Mouse (Mus musculus) induced T-regulatory cell, adult 2 months (primary cell): ENCODE data around the gene Slc18a3.

Source experiments
- DNase-seq: peaks from one replicate; pipeline ENCODE4 v3.0.0-alpha.2; 2012; ENCODE audit warnings: low read depth

The Slc18a3 gene

DNA sequence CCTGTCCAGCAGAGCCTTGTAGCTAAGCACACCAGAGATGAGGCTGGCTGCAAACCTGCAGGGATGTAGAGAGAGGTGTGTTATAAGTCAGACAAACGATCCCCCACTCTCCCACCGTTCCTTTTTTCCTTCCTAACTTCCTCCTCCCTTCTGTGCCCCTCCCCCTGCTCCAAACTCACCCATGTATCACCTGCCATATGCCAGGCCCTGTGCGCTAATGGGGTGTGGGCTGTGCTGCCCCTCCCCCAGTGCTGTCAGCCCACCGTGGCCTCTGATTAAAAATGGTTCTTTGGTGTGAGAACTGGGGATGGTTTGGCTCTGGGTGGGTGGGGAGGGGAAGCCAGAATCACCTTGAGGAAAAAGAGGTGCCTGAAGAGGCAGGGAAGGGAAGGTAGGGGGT, 12.1 kb downstream of the Slc18a3 start:
- no peak for DNase-seq

DNA sequence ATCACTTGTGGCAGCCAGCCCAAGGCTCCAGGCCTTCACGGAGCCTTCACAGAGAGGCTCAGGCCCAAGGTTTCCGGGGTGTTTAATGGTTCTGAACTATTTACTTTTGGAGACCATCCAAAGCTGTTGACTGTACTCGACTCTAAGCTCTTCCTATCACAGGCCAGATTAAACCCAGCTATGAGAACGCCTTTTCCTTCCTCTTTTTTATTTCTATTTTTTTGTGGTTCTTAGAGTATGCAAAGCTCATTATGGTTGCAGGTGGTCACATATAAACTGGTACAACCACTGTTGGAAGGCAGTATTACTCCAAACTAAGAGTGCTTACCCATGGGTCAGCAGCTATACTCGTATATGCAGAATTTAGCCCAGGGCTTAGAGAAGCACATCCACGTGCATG, 17.7 kb downstream of the Slc18a3 start:
- DNase-seq = no peak

DNA sequence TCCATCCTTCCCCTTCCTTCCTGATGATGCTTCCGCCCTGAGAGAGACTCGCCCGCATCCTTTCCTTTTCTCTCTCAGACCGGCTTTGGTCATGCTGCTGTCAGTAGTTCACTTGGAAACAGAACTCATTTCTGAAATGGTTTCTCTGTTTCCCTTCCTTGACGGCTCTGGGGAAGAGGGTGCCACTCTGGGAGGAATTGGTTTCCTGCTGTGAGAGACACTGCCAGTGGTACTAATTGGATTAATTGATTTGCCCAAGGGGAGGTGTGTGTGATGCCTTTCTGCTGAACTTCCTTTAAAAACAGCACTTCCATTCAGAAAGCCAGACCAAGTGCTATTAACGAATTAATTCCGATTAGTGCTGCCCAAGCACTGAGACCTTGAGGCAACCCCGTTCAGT, 21.2 kb downstream of the Slc18a3 start:
- no peak for DNase-seq

DNA sequence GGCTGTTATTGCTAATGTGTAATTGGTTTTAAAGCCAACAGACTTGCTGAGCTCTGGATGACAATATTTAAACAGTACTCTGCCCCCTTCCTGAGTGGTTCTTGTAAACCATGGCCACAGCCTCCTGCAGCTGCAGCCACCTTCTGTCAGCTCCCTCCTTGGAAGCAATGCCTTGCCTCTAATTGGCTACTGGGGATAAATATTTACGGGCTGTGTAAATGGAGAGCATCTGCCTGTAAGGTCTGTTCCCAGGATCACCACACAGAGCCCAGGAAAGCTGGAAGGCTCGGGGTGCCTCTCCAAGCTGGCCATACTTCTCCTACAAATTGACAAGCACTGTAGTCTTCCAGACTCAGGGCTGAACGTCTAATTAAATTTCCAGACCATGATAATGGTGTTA, 24.9 kb downstream of the Slc18a3 start:
- DNase-seq = no peak

DNA sequence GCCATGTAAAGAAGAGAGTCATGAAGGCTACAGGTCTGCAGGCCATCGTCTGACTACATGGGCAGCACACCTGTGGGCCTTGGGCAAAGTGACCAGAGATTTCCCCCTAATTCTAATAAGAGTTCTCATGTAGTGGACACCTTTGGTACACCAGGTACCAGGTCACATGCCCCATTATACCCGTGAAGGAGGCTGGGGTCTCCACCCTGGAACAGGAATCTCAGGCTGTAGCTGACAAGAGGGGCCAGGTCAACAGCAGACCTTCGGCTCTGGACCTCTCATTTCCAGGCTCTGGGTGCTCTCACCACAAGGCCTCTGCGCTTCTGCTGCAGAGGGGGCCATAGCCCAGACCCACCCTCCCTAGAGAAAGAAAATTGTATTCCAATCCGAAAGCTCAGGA, 25.3 kb downstream of the Slc18a3 start:
- no peak for DNase-seq

DNA sequence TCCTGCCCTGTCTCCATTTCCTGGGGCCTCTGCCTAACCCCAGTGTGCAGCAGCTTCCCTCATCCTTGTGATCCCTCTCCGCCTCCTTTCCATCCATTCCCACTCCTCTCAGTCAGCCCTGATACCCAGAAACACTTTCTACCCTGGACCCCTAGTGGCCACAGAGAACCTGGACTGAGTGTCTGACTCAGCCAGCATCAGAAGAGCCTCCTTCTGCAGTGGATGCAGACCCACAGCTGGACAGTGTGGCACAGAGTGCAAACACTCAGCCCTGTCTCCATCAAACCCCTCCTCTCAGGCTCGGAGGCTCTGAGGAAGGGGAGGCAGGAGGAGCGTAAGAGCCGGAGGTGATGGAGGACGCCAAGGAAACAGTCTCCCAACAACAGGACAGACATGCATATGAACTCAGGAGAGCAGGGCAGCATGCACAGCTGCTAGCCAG, 27.3 kb downstream of the Slc18a3 start:
- no peak for DNase-seq

DNA sequence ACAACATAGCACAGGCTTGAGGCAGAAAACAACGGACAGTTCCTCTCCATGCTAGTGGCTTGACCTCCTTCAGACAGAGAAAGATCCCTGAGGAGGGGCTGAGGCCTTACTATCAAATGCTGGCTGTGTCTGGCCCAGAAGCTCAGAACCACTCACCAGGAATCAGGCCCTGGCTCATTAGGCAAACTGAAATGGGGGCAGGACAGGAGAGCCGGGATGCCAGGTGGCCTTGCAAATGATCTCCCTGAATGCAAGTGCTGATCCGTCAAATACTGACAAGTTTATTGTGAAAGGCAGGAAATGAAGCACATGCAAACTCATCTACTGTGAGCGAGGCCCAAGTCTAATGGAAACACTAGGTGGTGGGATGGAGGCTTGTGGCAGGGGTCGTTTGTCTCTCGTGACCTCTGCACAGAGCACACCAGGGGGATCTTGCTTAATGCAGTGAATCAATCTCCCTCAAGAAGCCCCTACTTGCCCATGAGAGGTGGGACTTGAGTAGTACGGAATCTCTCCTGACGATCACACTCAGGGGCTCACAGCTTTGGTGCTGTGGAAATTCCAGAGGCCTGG, 35.5 kb downstream of the Slc18a3 start:
- no peak for DNase-seq

DNA sequence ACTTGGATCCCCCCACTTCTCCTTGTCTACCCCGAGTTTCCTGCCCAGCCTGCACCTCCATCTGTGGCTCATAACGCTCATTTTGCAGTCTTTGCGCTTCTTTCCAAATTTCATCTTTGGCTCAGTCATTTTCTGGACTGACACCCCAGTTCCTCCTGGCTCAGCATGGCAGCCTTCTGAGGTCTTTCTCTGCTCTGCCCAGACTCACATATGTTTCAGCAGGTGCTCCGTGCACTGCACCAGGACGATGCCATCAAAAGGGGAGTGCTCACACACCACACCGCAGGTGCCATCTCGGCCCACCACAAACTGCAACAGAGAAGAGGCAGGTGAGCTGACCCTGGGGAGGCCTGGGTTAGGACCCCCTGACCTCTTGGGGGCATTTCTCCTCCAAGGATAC, 40.7 kb downstream of the Slc18a3 start:
- DNase-seq = no peak

DNA sequence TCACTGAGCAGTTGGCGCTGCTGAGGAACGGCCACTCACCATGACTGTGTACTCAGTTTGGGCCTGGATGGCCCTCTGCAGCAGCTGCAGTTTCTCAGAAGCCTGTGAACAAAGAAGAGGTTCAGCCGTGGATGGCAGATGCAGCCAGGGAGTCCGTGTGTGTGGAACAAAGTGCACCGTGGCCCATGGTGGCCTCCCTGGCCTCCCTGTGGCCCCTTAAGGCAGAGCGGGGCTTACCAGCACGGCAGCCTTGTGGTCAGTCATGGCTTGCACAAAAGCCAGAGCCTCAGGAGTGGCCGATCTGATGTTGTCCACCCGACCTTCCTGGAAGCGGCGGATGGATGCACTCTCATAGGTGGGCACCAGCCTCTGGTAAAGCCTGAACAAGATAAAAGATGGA, 45.9 kb downstream of the Slc18a3 start:
- DNase-seq = no peak
